Mouse (Mus musculus) C2C12 (cell line): ENCODE results near the gene Olfr344. TPM values are rescaled to one million over a fixed set of nuclear protein-coding genes. Genes with fewer than 3 reads are reported as not detected.

Source experiments
- H3K27me3 ChIP-seq: one replicate; pipeline ENCODE4 v1.6.1; 2011; ENCODE audit not compliant: control insufficient read depth, insufficient read depth, insufficient read length
- H3K36me3 ChIP-seq: one replicate; pipeline ENCODE4 v1.6.1; 2011; ENCODE audit not compliant: control insufficient read depth, insufficient read depth
- H3K4me3 ChIP-seq: one replicate; pipeline ENCODE4 v1.5.1; 2011; ENCODE audit warnings: mild to moderate bottlenecking, control low read depth; ENCODE audit not compliant: poor library complexity, insufficient read depth, severe bottlenecking
- H3K79me2 ChIP-seq: one replicate; pipeline ENCODE4 v1.6.1; 2011; ENCODE audit not compliant: control insufficient read depth, insufficient read depth
- H3K79me3 ChIP-seq: one replicate; pipeline ENCODE4 v1.6.1; 2011; ENCODE audit warnings: low read depth, control low read depth
- H3ac ChIP-seq: one replicate; pipeline ENCODE3; 2011; ENCODE audit warnings: low read depth; ENCODE audit not compliant: control insufficient read depth, insufficient read length
- CEBPB ChIP-seq: IDR thresholded peaks from one replicate; pipeline ENCODE4 v1.6.1; 2011; ENCODE audit warnings: low read depth, mild to moderate bottlenecking, control low read depth, moderate library complexity
- CTCF ChIP-seq: IDR thresholded peaks from one replicate; pipeline ENCODE4 v1.5.1; 2011; ENCODE audit not compliant: control insufficient read depth, insufficient read depth, insufficient read length
- FOSL1 ChIP-seq: IDR thresholded peaks from one replicate; pipeline ENCODE4 v1.8.0; 2011; ENCODE audit warnings: mild to moderate bottlenecking, low read length; ENCODE audit not compliant: poor library complexity, insufficient read depth, severe bottlenecking
- MAX ChIP-seq: IDR thresholded peaks from one replicate; pipeline ENCODE4 v1.6.1; 2011; ENCODE audit warnings: mild to moderate bottlenecking, control low read depth
- MYOD1 ChIP-seq: IDR thresholded peaks from one replicate; pipeline ENCODE4 v1.6.1; 2011; ENCODE audit warnings: low read depth; ENCODE audit not compliant: control insufficient read depth, insufficient read length
- MYOG ChIP-seq: IDR thresholded peaks from one replicate; pipeline ENCODE4 v1.6.1; 2011; ENCODE audit not compliant: control insufficient read depth, insufficient read length; ENCODE audit errors: extremely low read depth
- USF1 ChIP-seq: IDR thresholded peaks from one replicate; pipeline ENCODE4 v1.6.1; 2011; ENCODE audit warnings: low read depth, mild to moderate bottlenecking, control low read depth, moderate library complexity
- long read RNA-seq, 2 experiments: library from polyadenylated mRNA; unstranded; transcript quantifications; one replicate each; pipeline ENCODE4 v2.0.0; 2019 to 2020
- polyA plus RNA-seq: library from polyadenylated mRNA; unstranded; fragments of >200 nt; fragmentation: generic; extraction: Trizol; gene quantifications from one replicate; pipeline ENCODE4 v1.2.1, GENCODE M21; 2012; ENCODE audit warnings: missing spikeins

The Olfr344 gene
- polyA plus RNA-seq = not detected
- long read RNA-seq, experiment 1 = 0 reads
- long read RNA-seq, experiment 2 = 0 reads

GRCm38 (mm10) chr2:36566362-36566761, at the start of gene Olfr344:
Gene Olfr344 (plus strand): TSS chr2:36566662.
- no peaks in the 10 kb centered on the region for H3K27me3 ChIP-seq
- H3ac ChIP-seq = no peak within 1 kb of the TSS
- H3K79me2 ChIP-seq = no peaks in the 10 kb centered on the region
- H3K4me3 ChIP-seq = no peak within 1 kb of the TSS
- TF ChIP-seq USF1 (no peak), CEBPB (no peak), MYOD1 (no peak), MAX (no peak), CTCF (no peak), MYOG (no peak), FOSL1 (no peak)
- H3K79me3 ChIP-seq = no peaks in the 10 kb centered on the region
- no peaks in the 10 kb centered on the region for H3K36me3 ChIP-seq

GRCm38 (mm10) chr2:36524698-36525097, 41.8 kb upstream of the Olfr344 start, which contains the start of gene Olfr342:
Gene Olfr342 (plus strand): TSS chr2:36524998.
- Histone ChIP-seq H3ac (no peak within 1 kb of the TSS), H3K79me3 (no peaks in the 10 kb centered on the region), H3K79me2 (no peaks in the 10 kb centered on the region), H3K4me3 (no peak within 1 kb of the TSS), H3K27me3 (no peaks in the 10 kb centered on the region), H3K36me3 (no peaks in the 10 kb centered on the region)
- TF ChIP-seq MAX (no peak), USF1 (no peak)

GRCm38 (mm10) chr2:36565156-36565555, 1.3 kb upstream of the Olfr344 start:
- no peak overlapping the region for H3K4me3 ChIP-seq
- no peaks in the 10 kb centered on the region for H3K79me3 ChIP-seq
- H3K79me2 ChIP-seq = no peaks in the 10 kb centered on the region
- no peak for TF ChIP-seq FOSL1
- no peak for TF ChIP-seq MAX
- TF ChIP-seq USF1 = no peak
- TF ChIP-seq MYOG = no peak
- no peak for TF ChIP-seq MYOD1
- no peak for TF ChIP-seq CEBPB
- no peak for TF ChIP-seq CTCF
- no peaks in the 10 kb centered on the region for H3K27me3 ChIP-seq
- no peaks in the 10 kb centered on the region for H3K36me3 ChIP-seq
- no peak overlapping the region for H3ac ChIP-seq

GRCm38 (mm10) chr2:36567022-36567421, 560 bp downstream of the Olfr344 start:
- no peak overlapping the region for H3ac ChIP-seq
- H3K36me3 ChIP-seq = no peaks in the 10 kb centered on the region
- no peaks in the 10 kb centered on the region for H3K27me3 ChIP-seq
- H3K79me2 ChIP-seq = no peaks in the 10 kb centered on the region
- no peaks in the 10 kb centered on the region for H3K79me3 ChIP-seq
- H3K4me3 ChIP-seq = no peak overlapping the region
- TF ChIP-seq MYOD1 (no peak), USF1 (no peak), MYOG (no peak), MAX (no peak), CTCF (no peak), CEBPB (no peak), FOSL1 (no peak)

GRCm38 (mm10) chr2:36567845-36568244, 1.4 kb downstream of the Olfr344 start:
- H3K4me3 ChIP-seq = no peak overlapping the region
- H3K36me3 ChIP-seq = no peaks in the 10 kb centered on the region
- TF ChIP-seq CEBPB = no peak
- no peak for TF ChIP-seq MAX
- no peak for TF ChIP-seq MYOD1
- TF ChIP-seq FOSL1 = no peak
- no peak for TF ChIP-seq CTCF
- no peak for TF ChIP-seq MYOG
- TF ChIP-seq USF1 = no peak
- no peaks in the 10 kb centered on the region for H3K79me2 ChIP-seq
- no peaks in the 10 kb centered on the region for H3K79me3 ChIP-seq
- no peaks in the 10 kb centered on the region for H3K27me3 ChIP-seq
- H3ac ChIP-seq = no peak overlapping the region

Other genes with a start within 250 kb of the Olfr344 start
- not detected for gene Olfr338, start 193.1 kb upstream of the Olfr344 start, polyA plus RNA-seq
- gene Olfr339, start 147.7 kb upstream of the Olfr344 start, polyA plus RNA-seq = not detected
- gene Olfr340, start 114.1 kb upstream of the Olfr344 start, polyA plus RNA-seq = not detected
- not detected for gene Olfr341, start 84.2 kb upstream of the Olfr344 start, polyA plus RNA-seq
- gene Olfr342, start 41.7 kb upstream of the Olfr344 start, polyA plus RNA-seq = not detected
- gene Olfr345, start 73.4 kb downstream of the Olfr344 start, polyA plus RNA-seq = not detected
- not detected for gene Olfr346, start 119.1 kb downstream of the Olfr344 start, polyA plus RNA-seq
- not detected for gene Olfr347, start 165.2 kb downstream of the Olfr344 start, polyA plus RNA-seq
- gene Olfr348, start 217.6 kb downstream of the Olfr344 start, polyA plus RNA-seq = not detected
- gene Olfr50, start 223.9 kb downstream of the Olfr344 start, polyA plus RNA-seq = not detected